Mouse (Mus musculus): Measurements from ENCODE around the gene Shbg.

GRCm38 (mm10) chr11:69576307-69576706 lies 41.4 kb downstream of the Shbg start:
- TF ChIP-seq POLR2A (IDR thresholded peaks at IDR 0.05; ENCODE audit: control insufficient read depth, low read depth, low read length) (no peak), CTCF (IDR thresholded peaks at IDR 0.05; ENCODE audit: control insufficient read depth, insufficient read depth, insufficient replicate concordance, low read depth, low read length) (no peak)
